ENCODE assay signal across 21 mouse cellular contexts in the genomic region with DNA sequence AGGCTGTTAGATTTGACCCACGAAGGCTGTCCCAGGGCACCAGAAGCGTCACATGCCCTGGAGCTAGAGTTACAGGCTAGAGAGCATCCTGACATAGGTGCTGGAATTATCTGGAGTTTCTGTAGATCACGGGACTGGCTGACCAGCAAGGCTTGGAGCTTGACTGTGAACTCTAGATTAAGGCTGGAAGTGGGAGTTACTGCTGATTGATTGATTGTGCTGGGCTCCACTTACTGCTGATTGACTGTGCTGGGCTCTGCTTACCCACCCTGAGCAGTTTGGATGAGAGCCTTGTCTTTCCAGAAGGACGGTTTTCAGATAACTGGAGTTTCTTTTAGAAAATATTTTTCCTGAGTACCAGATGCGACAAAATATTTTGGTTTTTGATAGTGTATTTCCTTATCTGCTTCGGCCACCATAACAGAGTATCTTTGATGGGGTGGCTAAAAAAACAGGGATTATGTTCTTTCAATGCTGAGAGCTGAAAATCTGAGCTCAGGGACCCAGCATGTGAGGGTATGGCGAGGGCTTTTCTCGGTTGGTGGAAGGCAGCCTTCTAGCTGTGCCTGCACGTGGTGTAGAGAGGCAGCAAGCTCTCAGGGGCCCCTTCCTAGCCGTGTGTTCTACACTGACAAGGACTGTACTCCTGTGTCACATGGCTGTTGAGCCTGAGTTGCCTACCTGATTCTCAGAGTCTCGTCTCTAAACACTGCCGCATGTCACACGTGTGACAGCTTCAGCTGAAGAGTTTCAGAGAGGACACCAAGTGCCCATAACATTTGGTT.
DNase-seq lines count a peak whose midpoint lies in the region; ATAC-seq and TF ChIP-seq lines count a peak whose summit lies in the region.
"Had no signal": no experiment of that assay in that cellular context is flagged by ENCODE, and none has a peak within 500 bp of the region (broad histone marks: within the 10 kb centered on the region; RNA-seq: fewer than 3 reads in every experiment).

No protein-coding gene starts in this region.

- peak overlapping the region; percentile 7 for H3K27ac ChIP-seq in heart, embryonic 16.5 days (ENCODE audit: low read length)
- H3K27ac ChIP-seq in layer of hippocampus, adult 2 months = peak overlapping the region; percentile 5
- H3K27ac ChIP-seq: gastrocnemius, adult 2 months; hindbrain, embryonic 14.5 days; macrophage; midbrain, embryonic 12.5 days; neural tube, embryonic 12.5 days had no signal

- no peaks in the 10 kb centered on the region for H3K36me3 ChIP-seq in heart, embryonic 16.5 days (ENCODE audit: control insufficient read depth, insufficient read depth)
- H3K36me3 ChIP-seq: midbrain, embryonic 12.5 days; neural tube, embryonic 12.5 days had no signal

- peak; percentile 78 for ATAC-seq in heart, embryonic 16.5 days (replicated peaks; ENCODE audit: extremely low read depth, insufficient read depth, low FRiP score)

- H3K9ac ChIP-seq in heart, embryonic 16.5 days (ENCODE audit: low read length) = no peak overlapping the region
- H3K9ac ChIP-seq: hindbrain, embryonic 14.5 days; midbrain, embryonic 12.5 days; neural tube, embryonic 12.5 days had no signal

- intact Hi-C loops in heart, postnatal 10 days (cut with DNase I) = no loop called here

- peaks cover 16% of the 10 kb centered on the region for H3K4me1 ChIP-seq in heart, embryonic 16.5 days (ENCODE audit: control insufficient read depth, insufficient read depth, low read length)
- H3K4me1 ChIP-seq: midbrain, embryonic 12.5 days; neural tube, embryonic 12.5 days had no signal

- H3K4me3 ChIP-seq in heart, embryonic 16.5 days (ENCODE audit: low read length) = no peak overlapping the region
- no peak overlapping the region for H3K4me3 ChIP-seq in layer of hippocampus, adult 2 months
- H3K4me3 ChIP-seq: gastrocnemius, adult 2 months; midbrain, embryonic 12.5 days; neural tube, embryonic 12.5 days had no signal

- no peak overlapping the region for H3K4me2 ChIP-seq in heart, embryonic 16.5 days (ENCODE audit: low read depth, low read length)
- H3K4me2 ChIP-seq: hindbrain, embryonic 14.5 days; midbrain, embryonic 12.5 days; neural tube, embryonic 12.5 days had no signal

- no peak for TF ChIP-seq CTCF in layer of hippocampus, adult 2 months (conservative IDR thresholded peaks at IDR 0.05)

- H3K9me3 ChIP-seq in heart, embryonic 16.5 days (replicated peaks; ENCODE audit: control insufficient read depth, low read length) = no peaks in the 10 kb centered on the region
- H3K9me3 ChIP-seq: midbrain, embryonic 12.5 days; neural tube, embryonic 12.5 days had no signal

- DNase-seq in heart, adult 11 months = peak; percentile 84
- no peak for DNase-seq in heart, adult 18-20 months
- no peak for DNase-seq in heart, postnatal 10 days
- DNase-seq in layer of hippocampus, adult 2 months (ENCODE audit: low spot score in 2 of 2) = no peak
- DNase-seq in layer of hippocampus, postnatal 14 days (ENCODE audit: low spot score in 2 of 2) = no peak
- peak; percentile 32 for DNase-seq in ovary, postnatal 36 days (ENCODE audit: low spot score)
- DNase-seq in ovary, postnatal 14 days (ENCODE audit: low spot score) = no peak
- DNase-seq: adrenal gland, postnatal 14 days; cerebellum, adult 11 months; cerebellum, postnatal 10 days; gastrocnemius, adult 2 months; lung, adult 18-20 months; right cerebral cortex, postnatal 14 days; spleen, adult 18-20 months; thymus, postnatal 25 days had no signal

- 28% methylated on average over 13 of the region's 13 CpGs for WGBS in heart, embryonic 16.5 days

- no peaks in the 10 kb centered on the region for H3K27me3 ChIP-seq in heart, embryonic 16.5 days (ENCODE audit: control insufficient read depth, insufficient read depth, low read length)
- H3K27me3 ChIP-seq: CH12.LX; midbrain, embryonic 12.5 days; neural tube, embryonic 12.5 days had no signal

Comparison
In these comparisons a context has a peak if more than half of its experiments do, and no peak if none do; other contexts are left out.
1. DNase-seq: peak in heart, adult 11 months (single experiment) and ovary, postnatal 36 days (single experiment); none in heart, adult 18-20 months (0 of 2), heart, postnatal 10 days (0 of 2), layer of hippocampus, adult 2 months (0 of 2), layer of hippocampus, postnatal 14 days (0 of 2) and ovary, postnatal 14 days (single experiment).